Mouse (Mus musculus) ES-E14 (cell line): Measurements from ENCODE around the gene Stxbp3.

Experiments used
- MAFK ChIP-seq: IDR thresholded peaks from 2 replicates; pipeline ENCODE4 v1.6.1; 2014; ENCODE audit warnings: mild to moderate bottlenecking, low read depth, low read length, inconsistent platforms; ENCODE audit not compliant: insufficient read depth
- ZC3H11A ChIP-seq: IDR thresholded peaks from 2 replicates; pipeline ENCODE4 v1.6.1; 2012; ENCODE audit warnings: low read depth, mild to moderate bottlenecking, inconsistent platforms, low read length, borderline replicate concordance

DNA sequence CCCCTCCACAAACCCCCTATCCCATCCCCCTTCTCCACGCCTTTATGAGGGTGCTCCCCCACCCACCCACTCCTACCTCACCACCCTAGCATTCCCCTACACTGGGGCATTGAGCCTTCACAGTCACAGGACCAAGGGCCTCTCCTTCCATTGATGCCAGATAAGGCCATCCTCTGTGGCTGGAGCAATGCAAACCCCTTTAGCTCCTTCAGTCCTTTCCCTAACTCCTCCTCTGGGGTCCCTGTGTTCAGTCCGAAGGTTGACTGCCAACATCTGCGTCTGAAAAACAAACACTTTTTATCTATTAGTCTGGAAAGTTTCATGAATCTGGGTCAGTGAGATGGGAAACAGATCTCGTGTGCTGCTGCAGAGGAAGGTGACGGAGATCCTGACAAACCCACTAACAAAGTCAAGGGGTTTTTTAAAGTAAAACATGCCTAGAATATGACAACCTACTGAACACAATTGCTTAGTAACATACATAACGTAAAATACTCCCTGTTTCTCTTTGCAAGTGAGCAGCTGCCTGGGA lies 57.9 kb downstream of the Stxbp3 start:
- TF ChIP-seq MAFK (no peak), ZC3H11A (no peak)
